Mouse (Mus musculus) MEL (cell line): ENCODE data around the gene Tmem63a. TPM values are rescaled to one million over a fixed set of nuclear protein-coding genes. Genes with fewer than 3 reads are reported as not detected.

ENCODE experiments used
- SMC3 ChIP-seq: IDR thresholded peaks from 2 replicates; pipeline ENCODE4 v1.6.1; 2011; ENCODE audit warnings: low read depth, low read length, improper control_type of control experiment
- USF1 ChIP-seq: IDR thresholded peaks from 2 replicates; pipeline ENCODE4 v1.6.1; 2014; ENCODE audit warnings: low read depth, mild to moderate bottlenecking, inconsistent platforms, low read length, improper control_type of control experiment, moderate library complexity
- polyA plus RNA-seq, 2 experiments: library from polyadenylated mRNA; stranded (reverse) in 1 of 2; unstranded in 1 of 2; fragments of >175 nt in 1 of 2; fragments of >200 nt in 1 of 2; gene quantifications; 2 replicates each; pipeline versions ENCODE4 v1.2.1 to v1.2.4; 2012; ENCODE audit warnings: low replicate concordance in 2 of 2, low read depth in 1 of 2; ENCODE audit not compliant: insufficient read length in 2 of 2, insufficient read depth in 1 of 2, missing spikeins in 1 of 2
- total RNA-seq: library from RNA; depleted of rRNA; stranded (reverse); fragments of 300-350 nt; gene quantifications from 2 replicates; pipeline ENCODE4 v1.2.3, GENCODE M21; 2012; rRNA removed

The Tmem63a gene
- total and polyA plus RNA-seq, 3 experiments = 7.7 to 12.8 TPM; not detected in 1

- TF ChIP-seq SMC3 (peak; percentile 88), USF1 (no peak)
Measured at GRCm38 (mm10) chr1:181022265-181022664, 80.1 kb downstream of the Tmem63a start (continued).

Other genes with a start within 250 kb of the Tmem63a start
- gene Mixl1, start 245.3 kb upstream of the Tmem63a start, total RNA-seq = not detected in 2 replicates
- not detected for gene Mixl1, start 245.3 kb upstream of the Tmem63a start, polyA plus RNA-seq
- gene Acbd3, start 216.3 kb upstream of the Tmem63a start, total RNA-seq = 17.4 and 17.8 TPM in 2 replicates
- gene Acbd3, start 216.3 kb upstream of the Tmem63a start, polyA plus RNA-seq = 10 to 100 TPM in 1 of 2 experiments, not detected in 1; 23.2 TPM
- gene H3f3a, start 128.4 kb upstream of the Tmem63a start, total RNA-seq = 573 and 574 TPM in 2 replicates
- 100 to 1,000 TPM; 265 to 903 TPM for gene H3f3a, start 128.4 kb upstream of the Tmem63a start, polyA plus RNA-seq
- gene Sde2, start 91.2 kb upstream of the Tmem63a start, total RNA-seq = 31.4 and 35.5 TPM in 2 replicates
- gene Sde2, start 91.2 kb upstream of the Tmem63a start, polyA plus RNA-seq = 10 to 100 TPM in 1 of 2 experiments, not detected in 1; 48.0 TPM
- gene Lefty2, start 49.2 kb upstream of the Tmem63a start, total RNA-seq = not detected in 2 replicates
- gene Lefty2, start 49.2 kb upstream of the Tmem63a start, polyA plus RNA-seq = not detected
- gene Pycr2, start 38.1 kb upstream of the Tmem63a start, total RNA-seq = 128 and 183 TPM in 2 replicates
- gene Pycr2, start 38.1 kb upstream of the Tmem63a start, polyA plus RNA-seq = 100 to 1,000 TPM in 1 of 2 experiments, not detected in 1; 125 TPM
- gene Lefty1, start 7.3 kb upstream of the Tmem63a start, total RNA-seq = 3.5 and 6.4 TPM in 2 replicates
- gene Lefty1, start 7.3 kb upstream of the Tmem63a start, polyA plus RNA-seq = 1 to 10 TPM in 1 of 2 experiments, not detected in 1; 5.1 TPM
- 0.15 and 0.23 TPM in 2 replicates for gene Ephx1, start 78.6 kb downstream of the Tmem63a start, total RNA-seq
- under 1 TPM in 1 of 2 experiments, not detected in 1; 0.39 TPM for gene Ephx1, start 78.6 kb downstream of the Tmem63a start, polyA plus RNA-seq
- not detected in 2 replicates for gene 9130409I23Rik, start 108.9 kb downstream of the Tmem63a start, total RNA-seq
- not detected for gene 9130409I23Rik, start 108.9 kb downstream of the Tmem63a start, polyA plus RNA-seq
- 20.8 and 21.0 TPM in 2 replicates for gene Nvl, start 201.9 kb downstream of the Tmem63a start, total RNA-seq
- 10 to 100 TPM in 1 of 2 experiments, not detected in 1; 29.8 TPM for gene Nvl, start 201.9 kb downstream of the Tmem63a start, polyA plus RNA-seq
- 69.4 and 72.1 TPM in 2 replicates for gene Cnih4, start 202.3 kb downstream of the Tmem63a start, total RNA-seq
- 100 to 1,000 TPM in 1 of 2 experiments, not detected in 1; 141 TPM for gene Cnih4, start 202.3 kb downstream of the Tmem63a start, polyA plus RNA-seq